Comparison of ENCODE assay signal across 8 mouse cellular contexts in the genomic region with DNA sequence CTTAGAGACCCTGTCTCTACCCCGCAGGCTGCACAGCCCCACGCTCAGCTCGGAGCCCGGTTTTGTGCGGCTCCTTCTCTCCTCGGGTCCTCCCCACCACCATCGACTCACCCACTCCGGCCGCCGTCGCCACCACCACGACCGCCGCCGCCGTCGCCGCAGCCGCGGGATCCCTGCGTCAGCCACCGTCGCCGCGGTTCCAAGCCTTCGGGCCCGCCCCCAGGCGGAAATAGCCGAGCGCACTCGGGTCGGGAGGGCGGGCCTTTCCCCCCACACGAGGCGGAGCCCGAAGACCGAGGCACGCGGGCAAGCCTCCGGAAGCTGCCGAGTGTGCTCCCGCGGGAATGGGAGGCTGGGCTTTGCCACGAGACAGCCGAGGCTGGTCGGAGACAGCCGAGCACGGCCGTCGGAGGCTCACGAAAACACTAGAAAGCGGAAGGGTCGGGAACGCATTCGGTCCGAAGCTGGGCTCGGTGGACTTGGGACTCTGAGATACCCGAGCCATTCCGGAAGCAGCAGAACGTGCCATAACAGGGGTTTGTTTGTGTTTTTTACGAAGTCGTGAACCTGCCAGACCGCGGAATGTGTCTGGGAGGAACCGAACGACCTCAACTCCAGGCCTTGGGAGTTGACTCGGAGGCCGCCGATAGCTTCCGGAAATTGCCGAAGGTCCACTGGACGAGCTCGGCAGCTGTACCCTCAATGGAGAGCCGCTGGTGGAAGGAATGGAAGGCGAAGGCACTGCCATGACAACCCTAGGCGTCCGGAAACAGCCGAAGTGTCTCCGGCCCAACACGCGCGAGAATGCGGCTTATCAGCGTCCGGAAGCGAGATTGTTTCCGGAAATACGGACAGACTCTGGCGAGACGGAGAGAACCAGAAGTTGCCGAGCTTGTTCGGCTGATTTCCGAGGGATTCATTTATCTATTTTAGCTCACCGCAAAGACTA. TPM values are rescaled to one million over a fixed set of nuclear protein-coding genes. Genes with fewer than 3 reads are reported as not detected.
DNase-seq lines count a peak whose midpoint lies in the region; ATAC-seq and TF ChIP-seq lines count a peak whose summit lies in the region.

A gene (minus strand): TSS at position 218 of the 949 bp plus-strand sequence.

- peaks cover 47% of the 10 kb centered on the region for H3K36me3 ChIP-seq in embryonic facial prominence, embryonic 15.5 days
- H3K36me3 ChIP-seq in kidney, embryonic 14.5 days (ENCODE audit: control insufficient read depth, insufficient read depth, low read length): peaks cover 63% of the 10 kb centered on the region
- H3K36me3 ChIP-seq in limb, embryonic 15.5 days: peaks cover 59% of the 10 kb centered on the region

- DNase-seq in 416B (ENCODE audit: low read depth): peak; percentile 96
- peak; percentile 95 to 97 for DNase-seq in heart, adult 9 months (ENCODE audit: low spot score in 2 of 2)
- peak; percentile 90 to 93 for DNase-seq in monocyte, adult 2 months (ENCODE audit: low read depth in 1 of 2, low spot score in 2 of 2)
- DNase-seq in spleen, postnatal 36 days (ENCODE audit: low spot score in 2 of 2): peak; percentile 94 to 96

- peaks cover 3% of the 10 kb centered on the region; the same call in 1 of the 2 replicates for H3K4me1 ChIP-seq in bone marrow, adult 2 months (ENCODE audit: control insufficient read depth, insufficient read depth, low read length)
- H3K4me1 ChIP-seq in embryonic facial prominence, embryonic 15.5 days: peaks cover 50% of the 10 kb centered on the region
- H3K4me1 ChIP-seq in kidney, embryonic 14.5 days (ENCODE audit: control insufficient read depth, insufficient read depth, low read length): peaks cover 32% of the 10 kb centered on the region
- H3K4me1 ChIP-seq in limb, embryonic 15.5 days: peaks cover 58% of the 10 kb centered on the region

- no peaks in the 10 kb centered on the region for H3K9me3 ChIP-seq in embryonic facial prominence, embryonic 15.5 days (replicated peaks)
- no peaks in the 10 kb centered on the region for H3K9me3 ChIP-seq in kidney, embryonic 14.5 days (ENCODE audit: control insufficient read depth, low read length)
- no peaks in the 10 kb centered on the region for H3K9me3 ChIP-seq in limb, embryonic 15.5 days

- H3K27me3 ChIP-seq in embryonic facial prominence, embryonic 15.5 days: no peaks in the 10 kb centered on the region
- H3K27me3 ChIP-seq in kidney, embryonic 14.5 days (ENCODE audit: control insufficient read depth, insufficient read depth, low read length): no peaks in the 10 kb centered on the region
- H3K27me3 ChIP-seq in limb, embryonic 15.5 days: no peaks in the 10 kb centered on the region

- TF ChIP-seq CTCF in bone marrow, adult 2 months (IDR thresholded peaks at IDR 0.05; ENCODE audit: control insufficient read depth, insufficient read depth, low read length): peak; percentile 1; the same call in 1 of the 2 replicates

- H3K9ac ChIP-seq in embryonic facial prominence, embryonic 15.5 days: peak within 1 kb of the TSS; percentile 99
- H3K9ac ChIP-seq in kidney, embryonic 14.5 days (ENCODE audit: low read depth, low read length): peak within 1 kb of the TSS; percentile 98
- peak within 1 kb of the TSS; percentile 93 for H3K9ac ChIP-seq in limb, embryonic 15.5 days

- H3K27ac ChIP-seq in bone marrow, adult 2 months (ENCODE audit: control insufficient read depth, insufficient read depth, low read depth, low read length, poor library complexity): peak within 1 kb of the TSS; percentile 96
- H3K27ac ChIP-seq in embryonic facial prominence, embryonic 15.5 days (replicated peaks): peak within 1 kb of the TSS; percentile 99
- H3K27ac ChIP-seq in kidney, embryonic 14.5 days (ENCODE audit: low read depth, low read length): peak within 1 kb of the TSS; percentile 98
- H3K27ac ChIP-seq in limb, embryonic 15.5 days: peak within 1 kb of the TSS; percentile 99

- peak within 1 kb of the TSS; percentile 85 for H3K4me2 ChIP-seq in embryonic facial prominence, embryonic 15.5 days (replicated peaks)
- peak within 1 kb of the TSS; percentile 92 for H3K4me2 ChIP-seq in kidney, embryonic 14.5 days (replicated peaks; ENCODE audit: low read depth, low read length)
- peak within 1 kb of the TSS; percentile 81 for H3K4me2 ChIP-seq in limb, embryonic 15.5 days

- TF ChIP-seq POLR2A in bone marrow, adult 2 months (IDR thresholded peaks at IDR 0.05; ENCODE audit: borderline replicate concordance, control insufficient read depth, low read depth, low read length): peak; percentile 55; the same call in 1 of the 2 replicates

- peak within 1 kb of the TSS; percentile 85 for H3K4me3 ChIP-seq in bone marrow, adult 2 months (replicated peaks; ENCODE audit: control insufficient read depth, low read depth, low read length)
- peak within 1 kb of the TSS; percentile 88 for H3K4me3 ChIP-seq in embryonic facial prominence, embryonic 15.5 days (replicated peaks)
- peak within 1 kb of the TSS; percentile 84 for H3K4me3 ChIP-seq in kidney, embryonic 14.5 days (ENCODE audit: low read length)
- H3K4me3 ChIP-seq in limb, embryonic 15.5 days: peak within 1 kb of the TSS; percentile 87

- ATAC-seq in embryonic facial prominence, embryonic 15.5 days (ENCODE audit: insufficient number of reproducible peaks, low FRiP score, low TSS enrichment, low read depth): peak; percentile 92
- ATAC-seq in kidney, embryonic 14.5 days (ENCODE audit: low FRiP score, low TSS enrichment): peak; percentile 91
- peak; percentile 91 for ATAC-seq in limb, embryonic 15.5 days (ENCODE audit: insufficient number of reproducible peaks, low FRiP score, low TSS enrichment, low read depth)

- WGBS in bone marrow, adult 2 months: under 1% methylated on average over 94 of the region's 94 CpGs
- WGBS in embryonic facial prominence, embryonic 15.5 days: under 1% methylated on average over 93 of the region's 94 CpGs
- WGBS in kidney, embryonic 14.5 days: under 1% methylated on average over 89 of the region's 94 CpGs
- under 1% methylated on average over 94 of the region's 94 CpGs for WGBS in limb, embryonic 15.5 days

RNA-seq across cellular contexts. Expression of the gene that starts here (rescaled TPM):
- 12.8 and 19.5 TPM in 2 replicates for polyA plus RNA-seq in bone marrow, adult 2 months (2011; ENCODE audit: insufficient read depth, insufficient read length, low replicate concordance, missing spikeins)
- polyA plus RNA-seq in embryonic facial prominence, embryonic 15.5 days (2015; fragmentation: Nextera tagmentation; extraction: Ambion mirVana): 92.5 and 94.3 TPM in 2 replicates
- polyA plus RNA-seq in kidney, embryonic 14.5 days (2014; fragmentation: Nextera tagmentation; extraction: Ambion mirVana): 33.3 and 49.1 TPM in 2 replicates
- 85.8 and 91.4 TPM in 2 replicates for polyA plus RNA-seq in limb, embryonic 15.5 days (2015; fragmentation: Nextera tagmentation; extraction: Ambion mirVana)

Comparison
In these comparisons a context has a peak if more than half of its experiments do, and no peak if none do; other contexts are left out.
1. Peak in every context shown above with its lines: DNase-seq, ATAC-seq, H3K4me3 ChIP-seq and H3K27ac ChIP-seq.